In the genomic region with DNA sequence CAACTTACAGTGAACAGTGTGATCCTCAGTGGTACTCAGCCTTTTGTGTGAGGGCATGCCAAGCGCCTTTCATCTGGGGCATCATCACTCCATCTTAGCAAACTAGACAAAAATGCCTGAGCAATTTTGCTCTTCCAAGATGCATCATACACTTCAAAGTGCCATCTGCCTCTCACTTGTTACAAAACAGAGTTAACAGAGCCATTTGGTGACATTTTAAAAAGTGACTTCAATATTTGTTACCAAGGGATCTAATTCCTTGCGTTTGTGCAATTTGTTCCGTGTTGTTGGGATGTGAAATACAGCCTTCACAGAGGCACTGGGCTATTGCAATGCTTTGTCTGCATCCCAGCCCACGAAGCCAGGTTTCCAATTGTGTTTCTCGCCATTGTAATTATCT, we compare ENCODE assay signal across 19 mouse cellular contexts. TPM values are rescaled to one million over a fixed set of nuclear protein-coding genes. Genes with fewer than 3 reads are reported as not detected.
DNase-seq lines count a peak whose midpoint lies in the region.
"Had no signal": no experiment of that assay in that cellular context is flagged by ENCODE, and none has a peak within 500 bp of the region (broad histone marks: within the 10 kb centered on the region; RNA-seq: fewer than 3 reads in every experiment).

No protein-coding gene starts in this region.

- peak; percentile 19 to 21 for DNase-seq in left cerebral cortex, postnatal 25 days (ENCODE audit: low spot score in 2 of 2)
- DNase-seq in left cerebral cortex, adult 18-20 months (ENCODE audit: low spot score in 2 of 2): no peak
- DNase-seq in layer of hippocampus, adult 18-20 months (ENCODE audit: low spot score in 2 of 2): peak; percentile 19 to 69
- peak; percentile 55 for DNase-seq in layer of hippocampus, adult 9-11 months
- DNase-seq in lung, postnatal 10 days: no peak
- DNase-seq in urinary bladder, adult 2 months (ENCODE audit: low spot score): no peak
- DNase-seq: adrenal gland, adult 2 months; adrenal gland, postnatal 36 days; B cell, adult 2 months; cerebellum, adult 11-12 months; cerebellum, adult 9-11 months; embryo, embryonic 11 days; kidney, adult 18-20 months; kidney, postnatal 25 days; lung, embryonic 14.5 days; right cerebral cortex, adult 18-20 months; thymus, postnatal 4 days had no signal

- intact Hi-C loops in left cerebral cortex, postnatal 25 days (cut with DNase I): no loop called here

RNA-seq across cellular contexts. Expression of a gene that starts 42.1 kb away (rescaled TPM):
- total RNA-seq in left cerebral cortex, postnatal 25 days (2021): 1 to 10 TPM; 1.3 to 1.5 TPM
- total RNA-seq in left cerebral cortex, adult 18-20 months (2021): 1 to 10 TPM; 1.3 to 2.2 TPM
- 1 to 10 TPM in 1 of 2 experiments, under 1 TPM in 1; 0.36 to 1.6 TPM for total RNA-seq in layer of hippocampus, adult 18-20 months (2021)
- polyA plus RNA-seq in urinary bladder, adult 2 months (2012; rRNA removed): 31.2 and 32.1 TPM in 2 replicates
- total RNA-seq: megakaryocyte progenitor cell, adult 5-6 weeks; neutrophil, adult 5-6 weeks had no signal

Comparison
In these comparisons a context has a peak if more than half of its experiments do, and no peak if none do; other contexts are left out.
1. DNase-seq: peak in left cerebral cortex, postnatal 25 days (2 of 2), layer of hippocampus, adult 18-20 months (2 of 2) and layer of hippocampus, adult 9-11 months (single experiment); none in left cerebral cortex, adult 18-20 months (0 of 2), lung, postnatal 10 days (single experiment) and urinary bladder, adult 2 months (single experiment).